In the genomic region with DNA sequence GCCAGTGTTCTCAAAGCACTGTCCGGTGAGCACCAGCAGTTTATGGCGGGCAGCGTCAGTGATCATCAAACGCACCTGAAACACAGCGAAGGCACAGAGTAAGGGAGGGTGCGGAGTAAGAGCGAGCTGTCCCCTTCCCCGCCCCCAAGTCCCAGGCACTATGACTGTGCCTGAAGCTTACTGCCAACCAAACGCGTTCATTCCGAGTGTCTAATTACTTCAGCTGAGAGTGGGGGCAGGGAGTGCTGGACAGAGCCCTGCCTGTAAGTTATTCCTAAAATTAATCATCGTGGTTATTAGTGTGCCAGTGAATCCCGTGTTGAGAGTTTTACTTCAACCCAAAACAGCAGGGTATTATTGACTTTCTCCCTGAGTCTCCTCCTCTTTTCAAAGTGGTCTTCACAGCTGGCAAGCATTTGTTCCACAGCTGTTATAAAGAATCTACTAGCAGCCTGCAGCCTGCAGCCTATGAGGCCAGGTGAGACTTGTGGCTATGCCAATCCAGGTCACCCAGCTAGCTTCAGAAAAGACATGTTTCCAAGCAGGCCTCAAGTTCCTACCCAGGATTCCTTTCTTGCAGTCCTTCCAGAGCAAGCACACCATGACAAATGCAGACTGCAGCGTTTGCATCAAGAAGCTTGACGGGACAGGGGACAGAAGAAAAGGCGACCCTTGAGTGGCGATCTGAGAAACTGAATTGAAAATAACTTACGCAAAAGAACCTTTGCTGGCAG, we compare ENCODE assay signal across 11 mouse cellular contexts.
A peak's percentile ranks its signal among the peaks of the same experiment; 100 is the strongest.
DNase-seq lines count a peak whose midpoint lies in the region; ATAC-seq lines count a peak whose summit lies in the region.
"Had no signal": no experiment of that assay in that cellular context is flagged by ENCODE, and none has a peak within 500 bp of the region (broad histone marks: within the 10 kb centered on the region; RNA-seq: fewer than 3 reads in every experiment).

No protein-coding gene starts in this region.

- H3K9me3 ChIP-seq in forebrain, embryonic 10.5 days, result no peaks in the 10 kb centered on the region; the same call in 1 of the 2 replicates
- no peaks in the 10 kb centered on the region for H3K9me3 ChIP-seq in hindbrain, embryonic 13.5 days
- H3K9me3 ChIP-seq in midbrain, embryonic 16.5 days (replicated peaks; ENCODE audit: control insufficient read depth, low read length, poor library complexity, severe bottlenecking), result no peaks in the 10 kb centered on the region

- peak overlapping the region; percentile 43 for H3K4me2 ChIP-seq in hindbrain, embryonic 13.5 days
- no peak overlapping the region for H3K4me2 ChIP-seq in midbrain, embryonic 16.5 days (ENCODE audit: low read length)

- peak; percentile 22 for DNase-seq in kidney, postnatal 10 days
- no peak for DNase-seq in kidney, postnatal 14 days
- DNase-seq in forebrain, embryonic 10.5 days (ENCODE audit: extremely low spot score, low spot score), result peak; percentile 30
- DNase-seq in right cerebral cortex, postnatal 36 days (ENCODE audit: low spot score in 2 of 2), result no peak
- no peak for DNase-seq in urinary bladder, postnatal 4 days (ENCODE audit: low spot score in 2 of 2)
- DNase-seq: heart, postnatal 36 days; liver, postnatal 0 days had no signal

- H3K4me1 ChIP-seq in forebrain, embryonic 10.5 days, result peaks cover 64% of the 10 kb centered on the region
- peaks cover 60% of the 10 kb centered on the region for H3K4me1 ChIP-seq in hindbrain, embryonic 13.5 days (replicated peaks)
- H3K4me1 ChIP-seq in midbrain, embryonic 16.5 days (ENCODE audit: control insufficient read depth, insufficient read depth, low read length), result peaks cover 51% of the 10 kb centered on the region

- H3K27ac ChIP-seq in forebrain, embryonic 10.5 days, result peak overlapping the region; percentile 94
- peak overlapping the region; percentile 92; the same call in 1 of the 2 replicates for H3K27ac ChIP-seq in hindbrain, embryonic 13.5 days
- H3K27ac ChIP-seq in midbrain, embryonic 16.5 days (ENCODE audit: low read length), result 0 out of 2 replicates have a peak overlapping the region, but pooled peaks have one; percentile 10

- H3K27me3 ChIP-seq in forebrain, embryonic 10.5 days (ENCODE audit: poor library complexity, severe bottlenecking), result no peaks in the 10 kb centered on the region
- H3K27me3 ChIP-seq in hindbrain, embryonic 13.5 days, result no peaks in the 10 kb centered on the region
- no peaks in the 10 kb centered on the region for H3K27me3 ChIP-seq in midbrain, embryonic 16.5 days (ENCODE audit: control insufficient read depth, insufficient read depth, low read depth, low read length)

- H3K4me3 ChIP-seq in forebrain, embryonic 10.5 days, result peak overlapping the region; percentile 57
- H3K4me3 ChIP-seq in hindbrain, embryonic 13.5 days, result no peak overlapping the region
- H3K4me3 ChIP-seq in midbrain, embryonic 16.5 days (ENCODE audit: low read depth, low read length), result no peak overlapping the region

- H3K36me3 ChIP-seq in forebrain, embryonic 10.5 days (replicated peaks), result peaks cover 67% of the 10 kb centered on the region
- peaks cover 52% of the 10 kb centered on the region for H3K36me3 ChIP-seq in hindbrain, embryonic 13.5 days
- peaks cover 23% of the 10 kb centered on the region for H3K36me3 ChIP-seq in midbrain, embryonic 16.5 days (ENCODE audit: control insufficient read depth, insufficient read depth, low read length)

- ATAC-seq in hindbrain, embryonic 13.5 days (ENCODE audit: low FRiP score), result no peak
- ATAC-seq in midbrain, embryonic 16.5 days, result no peak
- ATAC-seq in monocyte, adult 5-6 weeks (replicated peaks; ENCODE audit: insufficient number of reproducible peaks, low FRiP score, low TSS enrichment, poor library complexity, severe bottlenecking), result no peak
- ATAC-seq: CD4-positive, CD25-positive, alpha-beta regulatory T cell, adult 4 months; liver, postnatal 0 days had no signal

- WGBS in forebrain, embryonic 10.5 days, result 46% methylated on average over 18 of the region's 18 CpGs
- WGBS in hindbrain, embryonic 13.5 days, result 35% methylated on average over 18 of the region's 18 CpGs
- 33% methylated on average over 18 of the region's 18 CpGs for WGBS in midbrain, embryonic 16.5 days

- 0 out of 2 replicates have a peak overlapping the region, but pooled peaks have one; percentile 44 for H3K9ac ChIP-seq in hindbrain, embryonic 13.5 days
- H3K9ac ChIP-seq in midbrain, embryonic 16.5 days (ENCODE audit: low read depth, low read length), result no peak overlapping the region
- H3K9ac ChIP-seq: liver, postnatal 0 days had no signal

Comparison
In these comparisons a context has a peak if more than half of its experiments do, and no peak if none do; other contexts are left out.
1. DNase-seq: peak in kidney, postnatal 10 days (single experiment) and forebrain, embryonic 10.5 days (single experiment); none in kidney, postnatal 14 days (single experiment), right cerebral cortex, postnatal 36 days (0 of 2) and urinary bladder, postnatal 4 days (0 of 2).
2. H3K27ac ChIP-seq: peak in every context shown above with its lines; median percentile 94 in forebrain, embryonic 10.5 days; 92 in hindbrain, embryonic 13.5 days; 10 in midbrain, embryonic 16.5 days.